Mouse (Mus musculus): ENCODE data around the gene Il1rap. TPM values are rescaled to one million over a fixed set of nuclear protein-coding genes. Genes with fewer than 3 reads are reported as not detected.

Il1rap gene
- polyA plus RNA-seq, 1 experiment from 2014 or later, result 14.3 TPM

DNA sequence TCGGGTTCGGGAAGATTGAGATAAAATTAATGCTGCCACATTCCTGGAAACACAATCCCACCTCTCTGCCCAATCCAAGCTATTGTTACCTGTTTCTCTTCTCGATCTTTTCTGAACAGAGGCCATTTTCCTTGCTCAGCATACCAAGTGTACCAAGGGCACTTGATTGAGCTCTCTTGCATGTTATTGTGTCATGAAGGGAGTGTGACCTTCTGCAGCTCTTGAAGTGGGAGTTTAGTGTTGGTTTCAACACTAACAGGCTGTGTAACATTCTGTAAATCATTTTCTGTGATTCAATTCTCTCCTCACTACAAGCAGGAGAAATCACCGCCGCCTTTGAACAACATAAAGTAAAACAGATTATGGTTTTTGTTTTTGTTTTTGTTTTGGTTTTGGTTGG lies 7.3 kb upstream of the Il1rap start:
- TF ChIP-seq CTCF (IDR thresholded peaks at IDR 0.05), result no peak
- in situ Hi-C loops (cut with MboI; ENCODE audit: low pct_unique_long_range_greater_than_20kb), result no loop called here
- ATAC-seq (no peak), DNase-seq (ENCODE audit: low read depth, low spot score) (no peak)
- ChIA-PET CTCF (interaction anchor here (0.9 kb wide), 2 partner anchors 17 to 19 kb away, joined by 3 read pairs; no protein-coding TSS in a partner anchor), POLR2A (no interaction called here)
- no peaks in the 10 kb centered on the region for H3K27me3 ChIP-seq

GRCm38 (mm10) chr16:26581913-26582376 lies 441 bp downstream of the Il1rap start:
- TF ChIP-seq CTCF (IDR thresholded peaks at IDR 0.05), result no peak
- peak; percentile 58 for ATAC-seq
- ChIA-PET CTCF (interaction anchor here (0.8 to 1.6 kb wide), 4 partner anchors 12 to 37 kb away, joined by 3 to 4 read pairs (median 3); no protein-coding TSS in a partner anchor), POLR2A (no interaction called here)
- in situ Hi-C loops (cut with MboI; ENCODE audit: low pct_unique_long_range_greater_than_20kb), result no loop called here
- no peaks in the 10 kb centered on the region for H3K27me3 ChIP-seq
- DNase-seq (ENCODE audit: low read depth, low spot score), result no peak

- ChIA-PET POLR2A (no interaction called here), CTCF (no interaction called here)
- ATAC-seq (no peak), DNase-seq (ENCODE audit: low read depth, low spot score) (no peak)
- no peaks in the 10 kb centered on the region for H3K27me3 ChIP-seq
- TF ChIP-seq CTCF (IDR thresholded peaks at IDR 0.05), result no peak
- in situ Hi-C loops (cut with MboI; ENCODE audit: low pct_unique_long_range_greater_than_20kb), result no loop called here
These were observed 4.3 kb downstream of the Il1rap start for GRCm38 (mm10) chr16:26585806-26586205.

DNA sequence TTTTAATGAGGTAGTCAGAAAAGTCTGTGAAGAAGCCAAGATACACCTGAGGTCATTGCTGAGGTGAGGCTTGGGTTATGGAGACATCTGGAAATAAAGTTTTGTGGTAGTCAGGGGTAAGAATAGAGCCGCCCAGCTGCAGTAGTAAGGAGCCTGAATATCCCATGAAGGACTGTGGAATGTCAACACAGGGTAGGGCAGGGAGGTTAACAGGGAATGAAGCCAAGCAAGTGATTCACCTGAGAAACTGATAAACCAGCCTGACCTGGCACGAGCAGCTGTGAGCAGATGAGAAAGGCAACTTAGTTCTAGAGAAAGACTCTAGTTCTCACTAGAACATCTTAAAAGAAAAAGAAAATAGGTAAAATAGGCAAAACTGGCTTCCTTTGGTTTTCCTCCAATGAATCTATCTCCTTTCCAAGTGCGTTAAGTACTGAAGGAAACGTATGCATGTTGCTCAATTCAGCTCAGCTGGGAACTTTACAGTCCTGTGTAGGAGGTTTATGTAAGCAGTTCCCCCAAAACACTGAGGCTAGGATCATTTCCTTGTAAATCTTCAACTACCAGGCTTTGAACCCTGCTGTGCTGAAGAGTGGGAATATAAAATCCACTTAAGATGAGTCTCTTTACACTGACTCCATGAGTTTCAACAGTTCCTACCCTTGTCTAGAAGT lies 9.5 kb downstream of the Il1rap start:
- in situ Hi-C loops (cut with MboI; ENCODE audit: low pct_unique_long_range_greater_than_20kb), result no loop called here
- CTCF ChIA-PET, result interaction anchor here (1.1 kb wide), 1 partner anchor 17 kb away, joined by 3 read pairs; no protein-coding TSS in a partner anchor
- no peak for DNase-seq (ENCODE audit: low read depth, low spot score)
- ATAC-seq, result no peak
- POLR2A ChIA-PET, result interaction anchor here (1.3 kb wide), 1 partner anchor 10 kb away, joined by 5 read pairs; no protein-coding TSS in a partner anchor
- H3K27me3 ChIP-seq, result no peaks in the 10 kb centered on the region
- TF ChIP-seq CTCF (IDR thresholded peaks at IDR 0.05), result no peak

DNA sequence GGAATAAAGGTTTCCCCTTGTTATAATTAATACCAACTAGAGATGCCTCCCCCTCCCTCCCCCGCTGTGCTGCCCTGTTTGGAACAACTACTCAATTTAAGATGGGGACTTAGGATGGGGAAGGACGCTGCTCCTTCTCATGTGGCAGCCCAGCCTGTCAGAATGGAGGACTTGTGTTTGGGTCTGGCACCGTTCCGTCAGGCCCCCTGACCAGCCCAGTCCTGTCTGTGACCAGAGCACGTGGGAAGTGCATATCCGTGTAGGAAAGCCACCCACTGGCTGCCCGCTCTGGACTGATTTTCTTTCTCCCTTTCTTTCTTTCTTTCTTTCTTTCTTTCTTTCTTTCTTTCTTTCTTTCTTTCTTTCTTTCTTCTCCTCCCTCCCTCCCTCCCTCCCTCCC lies 14.9 kb downstream of the Il1rap start:
- CTCF ChIA-PET, result no interaction called here
- no peak for TF ChIP-seq CTCF (IDR thresholded peaks at IDR 0.05)
- ATAC-seq (no peak), DNase-seq (ENCODE audit: low read depth, low spot score) (no peak)
- H3K27me3 ChIP-seq, result no peaks in the 10 kb centered on the region
- in situ Hi-C loops (cut with MboI; ENCODE audit: low pct_unique_long_range_greater_than_20kb), result no loop called here
- POLR2A ChIA-PET, result no interaction called here

DNA sequence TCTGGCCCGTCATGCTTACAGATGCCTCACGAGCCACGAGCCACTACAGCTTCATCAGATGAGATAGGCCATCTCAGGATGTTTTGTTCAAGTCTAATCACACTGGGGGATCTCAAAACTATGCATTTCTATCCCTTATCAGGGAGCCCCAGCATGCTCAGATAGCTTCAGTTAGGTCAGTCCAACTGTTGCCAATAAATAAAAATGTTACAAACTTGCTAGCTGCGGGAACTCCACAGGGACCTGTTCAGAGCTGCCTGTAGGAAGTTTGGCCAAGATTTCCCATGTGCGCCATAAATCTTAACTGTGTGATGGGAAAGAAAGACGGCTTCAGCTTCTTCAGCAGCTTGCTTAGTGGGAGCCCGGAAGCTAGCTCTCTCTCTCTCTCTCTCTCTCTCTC lies 15.8 kb downstream of the Il1rap start:
- H3K27me3 ChIP-seq, result no peaks in the 10 kb centered on the region
- DNase-seq (ENCODE audit: low read depth, low spot score) (no peak), ATAC-seq (no peak)
- ChIA-PET POLR2A (interaction anchor here (0.7 to 2.0 kb wide), 2 partner anchors 11 to 91 kb away, joined by 3 to 5 read pairs; no protein-coding TSS in a partner anchor), CTCF (interaction anchor here (1.1 kb wide), 1 partner anchor 15 kb away, joined by 3 read pairs; no protein-coding TSS in a partner anchor)
- TF ChIP-seq CTCF (IDR thresholded peaks at IDR 0.05), result no peak
- in situ Hi-C loops (cut with MboI; ENCODE audit: low pct_unique_long_range_greater_than_20kb), result no loop called here

- no peaks in the 10 kb centered on the region for H3K27me3 ChIP-seq
- TF ChIP-seq CTCF (IDR thresholded peaks at IDR 0.05), result no peak
- in situ Hi-C loops (cut with MboI; ENCODE audit: low pct_unique_long_range_greater_than_20kb), result no loop called here
- CTCF ChIA-PET, result no interaction called here
- ATAC-seq (no peak), DNase-seq (ENCODE audit: low read depth, low spot score) (no peak)
- POLR2A ChIA-PET, result interaction anchor here (2.0 kb wide), 1 partner anchor 9 kb away, joined by 5 read pairs; no protein-coding TSS in a partner anchor
These were observed 17.1 kb downstream of the Il1rap start for GRCm38 (mm10) chr16:26598591-26598990.

DNA sequence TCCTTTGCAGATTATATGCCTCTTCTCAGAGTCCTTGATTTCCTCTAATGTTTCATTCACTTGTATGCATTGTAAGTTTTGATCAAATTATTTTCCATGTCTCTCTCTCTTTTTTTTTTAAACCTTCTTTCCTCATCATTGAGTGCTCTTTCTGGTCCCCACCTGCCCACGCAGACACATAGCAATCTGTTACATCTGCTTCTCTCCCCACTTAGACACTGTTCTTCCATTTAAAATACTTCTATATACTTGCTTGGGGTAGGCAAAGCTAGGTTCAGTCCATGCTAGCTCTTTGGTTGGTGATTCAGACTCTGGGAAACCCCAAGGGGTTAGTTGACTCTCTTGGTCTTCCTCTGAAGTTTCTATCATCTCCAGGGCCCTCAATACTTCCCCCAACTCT lies 20.0 kb downstream of the Il1rap start:
- POLR2A ChIA-PET, result interaction anchor here (1.2 kb wide), 1 partner anchor 10 kb away, joined by 5 read pairs; no protein-coding TSS in a partner anchor
- CTCF ChIA-PET, result no interaction called here
- TF ChIP-seq CTCF (IDR thresholded peaks at IDR 0.05), result no peak
- in situ Hi-C loops (cut with MboI; ENCODE audit: low pct_unique_long_range_greater_than_20kb), result loop anchor here (10.0 kb wide), 1 partner anchor 793 kb away; no protein-coding TSS in a partner anchor
- DNase-seq (ENCODE audit: low read depth, low spot score) (no peak), ATAC-seq (no peak)
- H3K27me3 ChIP-seq, result no peaks in the 10 kb centered on the region

- ATAC-seq, result no peak
- TF ChIP-seq CTCF (IDR thresholded peaks at IDR 0.05), result no peak
- in situ Hi-C loops (cut with MboI; ENCODE audit: low pct_unique_long_range_greater_than_20kb), result loop anchor here (10.0 kb wide), 1 partner anchor 790 kb away; no protein-coding TSS in a partner anchor
- ChIA-PET POLR2A (interaction anchor here (0.7 kb wide), 2 partner anchors 12 to 110 kb away, joined by 3 read pairs; no protein-coding TSS in a partner anchor), CTCF (interaction anchor here (0.8 kb wide), 1 partner anchor 15 kb away, joined by 3 read pairs; no protein-coding TSS in a partner anchor)
- no peaks in the 10 kb centered on the region for H3K27me3 ChIP-seq
- no peak for DNase-seq (ENCODE audit: low read depth, low spot score)
These were observed 23.1 kb downstream of the Il1rap start for GRCm38 (mm10) chr16:26604621-26605020.

- DNase-seq (ENCODE audit: low read depth, low spot score), result peak; percentile 63
- in situ Hi-C loops (cut with MboI; ENCODE audit: low pct_unique_long_range_greater_than_20kb), result loop anchor here (10.0 kb wide), 1 partner anchor 787 kb away; no protein-coding TSS in a partner anchor
- peak; percentile 73 for ATAC-seq
- no peak for TF ChIP-seq CTCF (IDR thresholded peaks at IDR 0.05)
- POLR2A ChIA-PET, result interaction anchor here (1.8 kb wide), 1 partner anchor 10 kb away, joined by 5 read pairs; no protein-coding TSS in a partner anchor
- H3K27me3 ChIP-seq, result no peaks in the 10 kb centered on the region
- CTCF ChIA-PET, result interaction anchor here (0.7 to 1.5 kb wide), 3 partner anchors 26 to 60 kb away, joined by 3 to 4 read pairs (median 3); partner anchors contain the start of gene Il1rap
These were observed 26.5 kb downstream of the Il1rap start for GRCm38 (mm10) chr16:26608003-26608402.

DNA sequence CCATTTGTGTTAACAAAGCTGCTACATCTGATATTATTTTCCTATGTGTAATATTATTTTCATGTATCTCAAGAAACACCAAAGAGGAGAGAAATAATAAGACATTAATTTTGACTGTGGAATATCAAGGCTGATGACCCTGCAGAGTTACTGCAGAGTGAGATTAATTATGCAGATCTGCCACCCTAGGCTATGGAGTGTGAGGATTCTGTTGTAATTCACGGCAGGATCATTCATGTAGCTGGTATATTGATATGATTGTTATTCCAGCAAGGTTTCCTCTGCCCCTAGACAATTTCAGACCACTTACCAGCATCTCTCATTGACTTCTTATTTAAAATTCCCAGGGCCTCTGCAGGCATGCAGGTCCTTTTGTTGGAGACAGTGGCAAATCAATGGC lies 29.0 kb downstream of the Il1rap start:
- DNase-seq (ENCODE audit: low read depth, low spot score), result no peak

More for the DNA sequence above, 29.0 kb downstream of the Il1rap start:
- no peak for ATAC-seq
- ChIA-PET POLR2A (no interaction called here), CTCF (interaction anchor here (2.0 kb wide), 1 partner anchor 10 kb away, joined by 4 read pairs; no protein-coding TSS in a partner anchor)
- in situ Hi-C loops (cut with MboI; ENCODE audit: low pct_unique_long_range_greater_than_20kb), result no loop called here
- no peaks in the 10 kb centered on the region for H3K27me3 ChIP-seq
- TF ChIP-seq CTCF (IDR thresholded peaks at IDR 0.05), result no peak
